Mouse (Mus musculus): ENCODE data around the gene Ush1c.
A peak's percentile ranks its signal among the peaks of the same experiment; 100 is the strongest.
"Not testable (repeated sequence)": the region's sequence is repeated elsewhere in the genome, so short reads cannot be mapped to it uniquely, and the experiment has no call there.

Gene Ush1c

DNA sequence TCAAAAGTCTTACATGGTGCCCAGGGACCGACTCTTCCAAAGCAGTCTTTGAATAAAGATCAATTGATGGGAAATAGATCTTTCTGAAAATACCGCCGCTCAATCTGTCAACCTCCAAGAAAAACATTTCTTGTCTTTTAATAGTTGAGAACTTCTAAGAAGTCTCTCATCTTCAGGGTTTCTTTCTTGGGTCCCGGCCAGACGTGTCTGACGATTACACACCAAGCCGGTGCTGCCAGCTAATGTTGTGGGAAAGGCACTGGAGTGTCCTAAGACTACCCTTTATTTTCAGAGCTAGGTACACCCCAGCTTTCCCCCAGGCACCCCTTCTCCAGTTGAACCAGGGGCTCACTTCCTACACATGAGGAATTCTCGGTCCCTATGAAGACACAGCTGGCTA, 30.2 kb downstream of the Ush1c start:
- DNase-seq (ENCODE audit: inconsistent age in 2 of 2, low spot score in 1 of 2), result no peak

DNA sequence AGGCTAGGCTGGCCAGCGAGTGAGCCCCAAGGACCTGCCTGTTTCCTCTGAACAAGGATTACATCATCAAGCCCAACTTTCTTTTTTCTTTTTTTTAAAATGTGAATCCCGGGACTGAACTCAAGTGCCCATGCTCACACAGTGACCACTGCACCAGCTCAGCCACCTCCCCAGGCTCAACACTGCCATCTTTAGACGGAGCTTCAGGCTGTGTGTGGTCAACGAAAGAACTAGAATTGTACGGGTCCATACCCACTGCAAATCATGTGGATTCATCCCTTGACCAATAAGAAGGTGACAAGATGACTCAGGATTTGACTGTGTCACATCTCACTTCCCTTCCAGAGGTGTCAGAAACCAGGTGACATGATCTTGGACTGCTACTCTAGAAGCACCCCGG, 33.5 kb downstream of the Ush1c start:
- no peak for DNase-seq (ENCODE audit: inconsistent age in 2 of 2, low spot score in 1 of 2)

DNA sequence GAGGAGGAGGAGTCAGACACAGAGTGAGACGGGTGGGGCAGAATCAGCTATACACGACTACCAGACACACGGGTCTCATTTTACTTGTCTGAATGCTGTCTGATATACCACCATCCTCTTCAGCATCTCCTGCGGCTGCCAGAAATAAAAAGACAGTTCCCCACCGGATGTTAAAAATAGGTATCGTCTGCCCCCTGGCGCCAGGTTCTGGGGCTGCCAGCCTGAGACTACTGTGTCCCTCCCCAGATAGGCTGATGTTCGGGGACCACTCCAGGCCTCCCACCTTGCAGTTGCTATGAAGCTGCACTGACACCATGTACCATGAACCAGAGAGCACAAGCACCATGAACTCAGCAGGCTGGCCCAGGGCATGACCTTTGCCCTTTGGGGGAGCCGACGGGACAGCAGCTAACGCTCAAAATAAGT, 34.2 kb downstream of the Ush1c start:
- DNase-seq (ENCODE audit: inconsistent age in 2 of 2, low spot score in 1 of 2), result peak; percentile 18 to 68

DNA sequence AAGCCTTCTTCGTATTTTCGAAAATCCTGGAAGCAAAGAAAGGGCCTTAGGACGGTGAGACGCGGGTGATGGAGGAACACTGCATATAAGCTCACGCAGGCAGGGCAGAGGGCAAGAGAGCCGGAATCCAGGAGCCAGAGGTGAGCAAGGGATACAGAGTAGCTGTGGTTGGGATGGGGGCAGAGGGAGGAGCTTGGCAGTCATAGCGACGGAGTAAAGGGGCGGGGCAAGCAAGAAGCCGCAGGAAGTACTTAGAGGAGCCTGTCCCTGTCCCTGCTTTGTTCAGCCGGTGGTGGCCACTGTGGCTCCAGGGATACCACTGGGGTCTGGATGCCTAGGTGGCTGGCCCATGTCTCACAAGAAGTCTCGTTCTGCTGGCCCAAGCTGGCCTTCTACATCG, 36.7 kb downstream of the Ush1c start:
- no peak for DNase-seq (ENCODE audit: inconsistent age in 2 of 2, low spot score in 1 of 2)

DNA sequence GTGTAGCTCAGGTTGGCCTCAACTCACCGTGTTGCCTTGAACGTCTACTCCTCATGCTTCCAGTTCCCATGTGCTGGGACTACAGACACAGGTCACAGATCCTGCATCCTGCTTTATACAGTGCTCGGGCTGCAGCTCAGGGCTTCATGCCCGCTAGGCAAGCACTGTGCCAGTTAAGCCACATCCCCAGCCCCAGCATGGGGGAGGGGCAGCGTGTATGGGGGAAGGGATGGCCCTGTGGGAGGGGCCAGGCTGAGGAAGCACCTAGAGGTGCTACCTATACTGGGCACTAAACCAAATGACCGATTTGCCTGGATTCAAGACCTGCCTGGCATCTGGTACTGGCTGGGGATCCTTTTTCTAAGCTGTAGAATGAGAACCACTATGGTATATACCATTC, 38.3 kb downstream of the Ush1c start:
- DNase-seq (ENCODE audit: inconsistent age in 2 of 2, low spot score in 1 of 2), result no peak

DNA sequence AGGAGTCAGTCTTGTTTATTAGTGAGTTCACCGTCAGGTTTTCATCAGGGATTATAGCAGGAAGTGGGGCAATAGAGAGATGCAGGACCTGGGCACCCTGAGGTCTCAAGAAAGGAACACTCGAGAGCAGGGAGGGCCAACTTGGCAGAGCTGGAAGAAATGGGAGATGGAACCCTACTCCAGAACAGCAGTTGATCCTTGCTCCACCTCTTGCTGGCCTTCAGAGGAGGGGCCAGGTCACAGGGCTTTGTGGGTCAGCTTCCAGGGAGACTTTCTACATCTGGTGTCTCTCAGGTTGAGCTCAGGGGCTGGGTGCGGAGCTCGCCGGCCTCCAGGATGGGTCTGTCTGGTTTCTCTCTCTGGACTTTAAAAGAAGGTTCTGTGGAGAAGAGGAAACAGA, 42.9 kb downstream of the Ush1c start:
- no peak for DNase-seq (ENCODE audit: inconsistent age in 2 of 2, low spot score in 1 of 2)

DNA sequence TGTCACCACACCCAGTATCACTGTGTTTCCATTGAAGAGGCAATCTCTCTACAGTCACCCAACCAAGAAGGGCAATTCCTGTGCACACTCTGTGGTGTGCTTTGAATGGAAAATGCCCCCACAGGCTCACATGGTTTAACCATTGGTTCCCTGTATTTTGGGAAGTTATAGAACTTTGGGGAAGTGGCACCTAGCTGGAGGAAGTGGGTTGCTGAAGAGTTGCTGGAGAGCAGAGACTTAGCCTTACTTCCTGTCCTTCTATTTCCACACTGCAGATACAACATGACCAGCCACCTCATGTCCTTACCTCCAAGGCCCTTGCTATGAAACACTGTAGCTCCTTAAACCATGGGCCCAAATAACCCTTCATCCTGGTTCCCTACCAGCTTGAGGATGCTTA, 54.1 kb downstream of the Ush1c start:
- DNase-seq (ENCODE audit: inconsistent age in 2 of 2, low spot score in 1 of 2), result no peak

DNA sequence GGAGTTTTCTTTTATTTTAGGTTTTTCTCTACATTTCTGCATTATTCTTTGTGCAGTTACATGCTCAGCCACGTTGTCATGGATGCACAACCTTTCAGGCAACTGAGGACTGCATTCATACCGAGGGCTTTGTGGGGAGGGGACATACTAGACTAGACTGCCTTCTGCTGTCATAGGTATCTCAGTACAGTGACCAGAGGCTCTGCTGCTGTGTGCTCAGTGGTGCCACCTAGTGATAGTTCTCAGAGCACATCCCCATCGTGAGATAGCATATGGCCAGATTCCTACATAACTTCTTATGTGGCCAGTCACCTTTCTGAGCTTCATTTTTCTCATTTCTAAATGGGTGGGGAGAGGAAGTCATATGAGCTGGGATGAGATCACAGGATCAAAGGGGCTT, 56.7 kb downstream of the Ush1c start:
- peak; percentile 45 to 82 for DNase-seq (ENCODE audit: inconsistent age in 2 of 2, low spot score in 1 of 2)

DNA sequence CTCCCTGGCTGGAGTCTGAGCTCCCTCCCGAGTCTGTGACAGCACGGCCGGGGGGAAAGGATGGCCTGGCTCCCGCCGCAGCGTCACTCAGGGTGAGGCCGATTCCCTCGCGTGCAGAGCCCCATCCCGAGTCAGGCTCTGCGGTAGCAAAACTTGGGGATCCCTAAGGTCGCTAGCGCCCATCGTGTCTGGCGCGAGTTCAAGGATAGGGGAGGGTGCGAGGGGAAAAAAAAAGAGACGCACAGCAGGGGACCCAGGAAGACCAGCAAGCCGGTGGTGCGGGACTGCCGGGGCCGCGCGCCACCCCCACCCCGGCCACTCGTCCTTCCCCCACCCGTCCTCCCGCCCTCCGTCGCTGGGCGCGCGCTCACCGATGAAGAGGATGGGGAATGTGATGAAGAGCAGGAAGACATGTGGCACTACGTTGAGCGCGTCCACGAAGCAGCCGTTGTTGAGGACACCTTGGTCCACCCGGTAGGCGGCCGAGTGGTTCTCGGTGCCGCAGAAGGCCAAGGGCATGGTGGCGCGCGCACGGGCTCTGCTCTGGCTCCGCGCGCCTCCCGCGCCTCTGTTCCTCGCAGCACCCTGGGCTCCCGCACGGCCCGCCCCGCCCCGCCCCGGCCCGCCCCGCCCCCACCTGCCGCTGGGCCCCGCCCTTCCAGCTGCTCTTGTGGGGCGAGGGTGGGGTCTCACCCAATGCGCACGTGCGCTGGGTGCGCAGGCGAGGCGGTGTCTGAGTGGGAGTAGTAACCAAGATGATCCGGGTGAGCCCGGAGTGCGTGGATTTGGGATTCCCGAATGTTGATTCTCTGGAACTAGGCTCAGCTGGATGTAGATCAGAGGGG, 58.6 kb downstream of the Ush1c start, which contains the start of gene Abcc8:
TSS of gene Abcc8 (minus strand) at position 603 of the 845 bp plus-strand sequence.
- peak in 1 of 2 experiments; percentile 37 for DNase-seq (ENCODE audit: inconsistent age in 2 of 2, low spot score in 1 of 2)

DNA sequence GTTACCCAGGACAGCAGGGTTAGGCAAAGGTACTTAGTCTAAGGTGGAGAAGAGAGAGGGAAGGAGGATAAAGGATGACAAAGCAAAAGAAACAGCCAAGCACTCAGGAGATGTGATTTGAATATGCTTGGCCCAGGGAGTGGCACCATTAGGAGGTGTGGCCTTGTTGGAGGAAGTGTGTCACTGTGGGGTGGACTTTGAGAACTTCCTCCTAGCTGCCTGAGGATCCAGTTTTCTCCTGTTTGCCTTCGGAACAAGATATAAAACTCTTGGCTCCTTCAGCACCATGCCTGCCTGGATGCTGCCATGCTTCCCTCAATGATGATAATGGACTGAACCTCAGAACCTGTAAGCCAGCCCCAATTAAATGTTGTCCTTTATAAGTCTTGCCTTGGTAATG, 69.3 kb downstream of the Ush1c start:
- DNase-seq (ENCODE audit: inconsistent age in 2 of 2, low spot score in 1 of 2), result not testable (repeated sequence)

DNA sequence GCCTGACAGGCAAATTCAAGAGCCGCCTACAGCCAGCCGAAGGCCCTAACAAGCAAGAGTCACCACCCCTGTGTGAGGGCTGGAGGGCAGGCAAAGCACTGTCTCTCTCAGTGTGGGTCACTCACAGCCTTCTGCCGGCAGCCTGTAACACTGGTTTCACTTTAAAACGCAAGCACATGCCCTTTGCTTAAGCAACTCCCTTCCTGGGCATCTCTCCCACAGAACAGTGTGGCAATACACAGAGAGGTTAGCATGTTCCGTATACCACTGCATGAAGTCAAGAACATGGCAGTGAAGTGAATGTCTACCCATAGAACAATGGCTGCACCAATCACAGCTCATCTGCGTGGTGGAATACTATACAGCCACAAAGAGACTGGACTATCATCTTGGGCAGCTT, 69.9 kb downstream of the Ush1c start:
- peak in 1 of 2 experiments; percentile 54 for DNase-seq (ENCODE audit: inconsistent age in 2 of 2, low spot score in 1 of 2)

DNA sequence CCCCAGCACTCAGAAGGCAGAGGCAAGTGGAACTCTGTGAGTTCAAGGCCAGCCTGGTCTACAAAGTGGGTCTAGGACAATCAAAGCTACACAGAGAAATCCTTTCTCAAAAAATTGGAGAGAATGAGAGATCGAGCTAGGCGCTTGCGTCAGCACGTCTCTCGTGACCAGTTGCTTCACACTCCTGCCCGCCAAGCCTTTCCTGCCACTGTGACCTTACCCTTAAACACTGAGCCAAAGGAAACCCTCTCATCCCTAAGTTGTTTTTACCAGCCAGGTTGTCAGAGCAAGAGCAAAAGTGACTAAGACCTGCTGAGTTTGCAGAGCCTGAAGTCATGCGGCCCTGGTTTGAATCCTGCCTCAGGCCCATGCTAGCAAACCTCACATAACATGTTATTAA, 70.4 kb downstream of the Ush1c start:
- DNase-seq (ENCODE audit: inconsistent age in 2 of 2, low spot score in 1 of 2), result peak in 1 of 2 experiments; percentile 60

DNA sequence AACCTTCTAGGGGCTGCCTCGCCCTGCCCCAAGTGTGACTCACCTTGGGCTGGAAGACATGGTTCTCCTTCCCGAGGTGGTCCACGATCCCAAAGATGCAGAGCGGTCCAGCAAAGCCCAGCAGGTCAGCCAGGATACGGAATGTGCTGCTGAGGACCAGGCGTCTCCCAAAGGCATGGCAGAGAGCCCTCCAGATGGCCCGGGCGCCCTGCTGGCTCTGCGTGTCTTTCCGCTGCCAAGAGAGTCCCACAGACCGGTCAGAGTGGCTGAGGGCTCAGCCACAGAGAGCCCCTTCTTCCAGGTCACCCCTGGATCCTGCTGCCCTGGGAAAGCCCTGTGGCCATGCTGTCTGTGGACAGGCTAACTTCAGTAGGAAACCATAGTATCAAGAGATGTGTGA, 72.4 kb downstream of the Ush1c start:
- no peak for DNase-seq (ENCODE audit: inconsistent age in 2 of 2, low spot score in 1 of 2)

DNA sequence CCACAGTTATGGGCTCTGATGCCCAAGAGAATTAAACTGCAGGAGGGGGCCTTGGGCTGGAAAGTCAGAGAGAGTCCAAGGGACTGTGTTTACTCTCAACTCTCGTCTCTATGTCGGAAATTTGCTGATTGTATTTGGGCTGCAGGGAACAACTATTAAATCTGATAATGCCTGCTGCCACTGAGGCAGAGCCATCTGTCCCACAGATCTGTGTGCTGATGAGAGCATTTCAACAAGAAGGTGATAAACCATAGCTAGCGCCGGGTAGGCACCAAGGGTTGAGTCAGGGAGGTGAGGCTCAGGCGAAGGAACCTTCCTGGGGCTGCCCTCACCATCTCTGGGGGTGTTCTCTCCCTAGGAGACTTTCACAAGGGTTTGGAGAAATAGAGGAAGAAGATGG, 75.6 kb downstream of the Ush1c start:
- DNase-seq (ENCODE audit: inconsistent age in 2 of 2, low spot score in 1 of 2), result no peak

DNA sequence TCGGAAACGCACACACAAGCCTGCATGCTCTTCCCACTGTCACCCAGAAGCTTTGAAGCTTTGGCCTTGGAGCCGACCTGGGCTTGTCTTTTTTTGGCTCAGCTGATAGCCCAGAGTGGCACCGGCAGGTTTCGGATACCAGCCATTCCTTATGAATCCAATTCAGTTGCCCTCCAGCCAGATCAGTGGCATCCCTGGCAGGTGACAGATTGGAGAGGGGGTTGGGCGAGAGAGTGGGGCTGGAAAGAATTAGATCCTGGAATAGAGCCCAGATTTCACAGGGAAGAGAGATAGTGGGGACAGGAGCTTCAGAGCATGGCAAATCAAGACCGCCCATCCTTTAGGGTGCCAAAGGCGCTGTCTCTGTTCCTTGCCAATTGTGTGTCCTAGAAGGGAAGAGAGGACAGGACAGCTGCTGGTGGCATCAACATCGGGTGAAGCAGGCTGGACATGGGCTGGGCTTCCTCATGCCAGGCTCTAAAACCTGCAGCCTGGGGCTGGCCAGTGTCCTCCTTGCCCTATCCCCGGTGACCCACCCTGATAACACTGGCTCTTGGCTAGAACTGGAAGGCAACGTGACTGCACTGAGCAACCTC, 76.1 kb downstream of the Ush1c start:
- peak; percentile 17 to 52 for DNase-seq (ENCODE audit: inconsistent age in 2 of 2, low spot score in 1 of 2)

DNA sequence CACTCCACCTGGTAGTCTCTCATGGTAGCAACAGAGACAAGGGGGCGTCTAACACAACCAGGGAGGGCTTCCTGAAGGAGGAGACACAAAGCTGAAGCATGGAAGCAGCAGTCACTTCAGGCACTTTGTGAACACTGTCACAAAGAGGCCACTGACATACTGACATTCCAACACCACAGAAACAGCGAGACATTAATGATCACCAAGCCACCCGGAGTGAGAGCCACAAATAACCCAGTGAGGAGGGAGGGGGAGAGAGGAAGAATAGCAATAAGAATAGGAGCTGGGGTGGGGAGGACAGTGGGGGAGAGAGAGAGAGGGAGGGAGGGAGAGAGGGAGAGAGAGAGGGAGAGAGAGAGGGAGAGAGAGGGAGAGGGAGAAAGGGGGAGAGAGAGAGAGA, 76.7 kb downstream of the Ush1c start:
- no peak for DNase-seq (ENCODE audit: inconsistent age in 2 of 2, low spot score in 1 of 2)

DNA sequence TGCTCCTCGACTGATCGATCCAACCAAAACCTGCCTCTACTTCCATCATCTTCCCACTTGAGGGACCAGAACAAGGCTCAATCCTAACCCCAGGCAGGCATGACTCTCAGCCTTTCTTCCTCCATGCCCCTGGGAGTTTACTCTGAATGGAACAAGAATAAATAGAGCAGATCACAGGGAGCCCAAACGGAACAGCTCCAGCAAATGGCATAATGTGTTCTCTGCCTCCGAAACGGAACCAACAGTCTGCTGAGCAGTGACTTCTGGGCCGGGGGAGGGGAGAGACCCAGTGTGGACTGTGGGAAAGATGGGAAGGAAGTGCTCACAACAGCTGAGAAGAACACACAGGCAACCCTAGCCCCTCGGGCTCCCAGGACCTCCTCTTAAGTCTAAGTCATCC, 80.6 kb downstream of the Ush1c start:
- no peak for DNase-seq (ENCODE audit: inconsistent age in 2 of 2, low spot score in 1 of 2)

DNA sequence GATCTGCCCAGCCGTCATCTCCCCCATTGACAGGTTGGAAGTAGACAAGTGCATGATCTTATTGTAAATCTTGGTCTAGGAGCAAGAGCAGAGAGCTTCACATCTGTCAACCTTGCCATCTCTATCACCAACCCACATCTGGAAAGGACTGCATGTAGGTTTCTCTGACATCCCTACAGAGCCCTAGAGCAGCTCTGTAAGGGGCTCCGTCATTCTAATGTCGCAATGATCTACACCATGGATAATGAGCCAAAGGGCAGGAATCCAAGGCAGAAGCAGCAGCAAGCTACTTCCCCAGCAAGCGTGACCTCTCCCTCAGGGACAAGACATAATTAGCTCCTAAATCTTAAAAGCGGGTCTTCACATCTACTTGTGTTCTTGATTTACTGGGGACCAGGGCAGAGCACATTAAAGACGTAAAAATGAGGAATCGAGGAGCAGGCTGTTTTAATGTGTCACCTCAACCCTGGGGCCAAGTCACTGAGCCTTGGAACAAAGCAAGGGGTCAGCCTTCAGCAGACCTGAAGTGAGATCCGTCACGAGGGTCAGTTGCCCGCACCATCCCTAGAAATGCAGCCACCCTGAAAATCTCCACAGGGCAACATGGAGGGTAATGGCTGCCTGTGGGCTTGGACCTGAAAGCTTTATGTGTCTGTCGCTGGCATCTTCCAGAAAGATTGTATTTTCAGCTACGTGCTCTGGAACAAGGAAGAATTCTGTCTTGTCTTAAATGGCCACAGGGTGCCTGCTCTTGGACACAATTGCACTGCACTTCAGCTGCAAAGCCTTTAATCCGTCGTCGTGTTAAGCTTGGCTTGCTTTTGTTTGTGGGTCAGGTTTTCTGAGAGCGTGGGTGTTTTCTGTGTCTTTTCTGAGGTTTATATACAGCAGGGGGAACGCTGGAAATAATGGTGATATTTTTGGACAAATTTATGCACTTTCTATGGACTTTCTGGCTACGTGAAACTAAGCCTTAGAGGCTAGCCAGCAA, 83.5 kb downstream of the Ush1c start:
- DNase-seq (ENCODE audit: inconsistent age in 2 of 2, low spot score in 1 of 2), result peak in 1 of 2 experiments; percentile 52

DNA sequence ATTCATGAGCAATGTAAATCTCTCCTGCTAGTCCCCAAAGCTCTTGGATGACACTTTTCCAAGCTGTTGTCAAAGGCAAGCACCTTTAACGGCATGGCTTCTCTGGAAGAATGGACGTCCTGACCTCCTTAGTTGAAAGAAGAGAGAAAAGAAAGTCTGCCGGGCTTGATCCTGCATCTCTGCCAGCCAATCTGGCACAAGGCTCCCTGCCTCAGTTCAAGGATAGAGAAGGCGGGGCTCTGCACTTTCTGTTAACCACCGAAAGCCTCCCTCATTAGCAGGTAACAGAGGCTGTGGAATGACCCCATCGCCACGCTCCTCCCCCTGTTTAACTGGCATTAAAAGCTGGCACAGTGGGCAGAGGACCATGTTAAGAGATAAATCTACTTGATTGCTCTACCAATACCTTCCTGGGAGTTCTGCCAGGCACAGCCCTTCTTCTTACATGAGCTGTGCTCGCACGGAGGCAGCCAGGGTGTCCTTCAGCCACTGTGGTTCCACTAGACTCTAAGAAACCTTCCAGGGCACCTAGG, 85.4 kb downstream of the Ush1c start:
- DNase-seq (ENCODE audit: inconsistent age in 2 of 2, low spot score in 1 of 2), result peak in 1 of 2 experiments; percentile 65

DNA sequence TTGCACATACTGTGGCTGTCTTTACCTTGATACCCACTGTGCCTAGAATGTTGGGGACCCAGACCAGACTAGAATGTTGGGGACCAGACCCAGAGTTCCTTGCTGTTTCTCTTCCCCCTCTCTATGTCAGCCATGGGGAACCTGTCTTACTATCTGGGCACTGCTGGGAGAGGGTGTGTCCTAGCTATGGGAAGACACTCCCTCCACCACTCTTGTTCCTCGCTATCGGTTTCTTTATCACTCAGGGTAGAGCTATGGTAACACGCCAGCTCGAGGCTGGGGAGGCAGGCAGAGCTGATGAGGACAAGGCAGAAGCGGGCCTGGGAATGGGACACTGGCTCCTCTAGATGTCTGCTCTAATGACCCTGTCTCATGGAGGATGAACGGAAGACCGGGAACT, 90.9 kb downstream of the Ush1c start:
- no peak for DNase-seq (ENCODE audit: inconsistent age in 2 of 2, low spot score in 1 of 2)

DNA sequence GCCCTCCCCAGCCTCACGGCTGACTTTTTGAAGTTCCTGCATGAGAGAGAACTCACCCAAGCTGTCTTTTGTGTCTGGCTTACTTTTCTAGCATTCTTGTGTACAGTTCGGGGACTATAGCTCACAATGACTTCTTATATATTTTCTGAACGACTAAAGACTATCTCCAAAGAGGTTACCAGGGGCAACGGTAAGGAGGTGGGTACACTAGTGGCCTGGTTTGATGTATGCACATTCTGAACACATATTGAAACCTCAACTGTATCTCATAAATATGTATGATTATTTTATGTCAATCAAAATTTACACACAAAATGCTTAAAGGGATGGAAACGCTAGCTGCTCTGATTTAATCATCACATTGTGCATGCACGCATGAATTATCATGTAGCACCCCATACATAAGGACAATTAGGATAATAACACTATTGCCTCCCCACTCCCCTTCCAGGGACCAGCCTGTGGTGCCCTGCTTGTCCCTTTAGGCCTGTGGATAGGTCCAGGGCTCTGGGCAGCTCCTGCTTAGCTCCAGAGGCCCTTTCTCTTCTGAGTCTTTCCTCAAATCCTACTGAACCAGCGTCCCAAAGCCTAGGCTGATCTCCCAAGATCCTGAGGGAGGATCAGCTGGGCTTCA, 91.5 kb downstream of the Ush1c start:
- no peak for DNase-seq (ENCODE audit: inconsistent age in 2 of 2, low spot score in 1 of 2)

Measured in adrenal gland, adult (tissue).